Comparison of ENCODE assay signal across 9 mouse cellular contexts in the genomic region with DNA sequence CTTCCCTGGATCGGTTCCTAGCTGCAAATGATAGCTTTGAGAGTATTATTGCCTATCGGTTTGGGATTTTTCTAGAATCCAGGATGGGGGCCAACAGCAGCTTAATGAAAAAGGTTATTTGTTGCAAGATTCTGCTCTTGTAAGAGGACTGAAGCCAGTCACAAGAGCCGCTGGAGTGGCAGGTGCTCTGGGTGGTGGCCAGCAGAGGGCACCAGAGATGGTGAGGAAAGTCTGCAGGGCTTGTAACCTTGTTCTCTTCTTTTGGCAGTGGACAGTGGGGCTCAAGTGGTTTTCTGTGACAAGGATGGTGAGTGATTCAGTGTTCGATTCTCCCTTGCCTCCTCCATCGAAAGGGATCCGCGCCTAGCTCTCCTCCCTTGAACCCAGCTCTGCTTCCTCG. TPM values are rescaled to one million over a fixed set of nuclear protein-coding genes. Genes with fewer than 3 reads are reported as not detected.
DNase-seq lines count a peak whose midpoint lies in the region; ATAC-seq lines count a peak whose summit lies in the region.
"Had no signal": no experiment of that assay in that cellular context is flagged by ENCODE, and none has a peak within 500 bp of the region (broad histone marks: within the 10 kb centered on the region; RNA-seq: fewer than 3 reads in every experiment).

No protein-coding gene starts in this region.

- H3K27ac ChIP-seq in hindbrain, embryonic 10.5 days, result no peak overlapping the region
- no peak overlapping the region for H3K27ac ChIP-seq in hindbrain, embryonic 13.5 days
- H3K27ac ChIP-seq in embryonic facial prominence, embryonic 14.5 days (replicated peaks; ENCODE audit: low read depth, low read length), result no peak overlapping the region
- H3K27ac ChIP-seq: macrophage had no signal

- no peak overlapping the region for H3K4me2 ChIP-seq in hindbrain, embryonic 13.5 days
- no peak overlapping the region for H3K4me2 ChIP-seq in embryonic facial prominence, embryonic 14.5 days (ENCODE audit: low read depth, low read length)

- no peaks in the 10 kb centered on the region for H3K36me3 ChIP-seq in hindbrain, embryonic 10.5 days
- no peaks in the 10 kb centered on the region for H3K36me3 ChIP-seq in hindbrain, embryonic 13.5 days
- H3K36me3 ChIP-seq in embryonic facial prominence, embryonic 14.5 days (ENCODE audit: control insufficient read depth, insufficient read depth, low read length), result no peaks in the 10 kb centered on the region

- no peaks in the 10 kb centered on the region for H3K27me3 ChIP-seq in hindbrain, embryonic 10.5 days (ENCODE audit: insufficient read depth, poor library complexity, severe bottlenecking)
- no peaks in the 10 kb centered on the region for H3K27me3 ChIP-seq in hindbrain, embryonic 13.5 days
- no peaks in the 10 kb centered on the region for H3K27me3 ChIP-seq in embryonic facial prominence, embryonic 14.5 days (replicated peaks; ENCODE audit: control insufficient read depth, insufficient read depth, low read length)

- DNase-seq in hindbrain, embryonic 10.5 days (ENCODE audit: low spot score), result peak; percentile 84
- peak; percentile 89 to 92 for DNase-seq in adrenal gland, postnatal 36 days
- peak; percentile 72 for DNase-seq in embryonic facial prominence, embryonic 14.5 days (ENCODE audit: low spot score)
- peak; percentile 90 for DNase-seq in heart, postnatal 4 days
- DNase-seq in layer of hippocampus, postnatal 36 days, result peak; percentile 68 to 71
- DNase-seq in mesoderm, embryonic 11.5 days (ENCODE audit: low read depth, low spot score), result peak; percentile 74
- peak; percentile 81 to 92 for DNase-seq in spleen, postnatal 4 days (ENCODE audit: low spot score in 2 of 2)

- H3K9ac ChIP-seq in hindbrain, embryonic 13.5 days, result no peak overlapping the region
- no peak overlapping the region; the same call in 1 of the 2 replicates for H3K9ac ChIP-seq in embryonic facial prominence, embryonic 14.5 days (ENCODE audit: low read depth, low read length)

- H3K4me1 ChIP-seq in hindbrain, embryonic 10.5 days (replicated peaks), result peaks cover 22% of the 10 kb centered on the region
- H3K4me1 ChIP-seq in hindbrain, embryonic 13.5 days (replicated peaks), result no peaks in the 10 kb centered on the region
- H3K4me1 ChIP-seq in embryonic facial prominence, embryonic 14.5 days (ENCODE audit: control insufficient read depth, insufficient read depth, low read length), result no peaks in the 10 kb centered on the region

- H3K4me3 ChIP-seq in hindbrain, embryonic 10.5 days, result no peak overlapping the region
- no peak overlapping the region for H3K4me3 ChIP-seq in hindbrain, embryonic 13.5 days
- H3K4me3 ChIP-seq in embryonic facial prominence, embryonic 14.5 days (ENCODE audit: low read depth, low read length), result no peak overlapping the region

- no peak for ATAC-seq in hindbrain, embryonic 13.5 days (ENCODE audit: low FRiP score)
- ATAC-seq in embryonic facial prominence, embryonic 14.5 days (ENCODE audit: low read depth), result peak; percentile 41; the same call in 1 of the 2 replicates

- H3K9me3 ChIP-seq in hindbrain, embryonic 10.5 days, result no peaks in the 10 kb centered on the region
- H3K9me3 ChIP-seq in hindbrain, embryonic 13.5 days, result no peaks in the 10 kb centered on the region
- no peaks in the 10 kb centered on the region for H3K9me3 ChIP-seq in embryonic facial prominence, embryonic 14.5 days (ENCODE audit: control insufficient read depth, low read length)

- 27% methylated on average over 8 of the region's 8 CpGs for WGBS in hindbrain, embryonic 10.5 days
- WGBS in hindbrain, embryonic 13.5 days, result 21% methylated on average over 8 of the region's 8 CpGs
- 26% methylated on average over 8 of the region's 8 CpGs for WGBS in embryonic facial prominence, embryonic 14.5 days

RNA-seq across cellular contexts. Expression of a gene that starts 1.1 kb away (rescaled TPM):
- 1.1 and 1.5 TPM in 2 replicates for polyA plus RNA-seq in hindbrain, embryonic 10.5 days (2016; fragmentation: Nextera tagmentation; extraction: Ambion mirVana)
- polyA plus RNA-seq in hindbrain, embryonic 13.5 days (2015; fragmentation: Nextera tagmentation; extraction: Ambion mirVana), result 0.25 and 0.45 TPM in 2 replicates
- total RNA-seq in adrenal gland, postnatal 36 days (2021), result 1 to 10 TPM in 1 of 2 experiments, under 1 TPM in 1; 0.56 to 1.2 TPM
- polyA plus RNA-seq in embryonic facial prominence, embryonic 14.5 days (2014; fragmentation: Nextera tagmentation; extraction: Ambion mirVana), result 0.77 and 1.0 TPM in 2 replicates
- under 1 TPM in 1 of 2 experiments, not detected in 1; 0.20 TPM for total RNA-seq in heart, postnatal 4 days (2021)
- under 1 TPM in 1 of 2 experiments, not detected in 1; 0.28 TPM for total RNA-seq in layer of hippocampus, postnatal 36 days (2021)

RNA-seq across cellular contexts. Expression of a gene that starts 14.2 kb away (rescaled TPM):
- polyA plus RNA-seq in hindbrain, embryonic 10.5 days (2016; fragmentation: Nextera tagmentation; extraction: Ambion mirVana), result 37.1 and 46.2 TPM in 2 replicates
- 19.8 and 20.8 TPM in 2 replicates for polyA plus RNA-seq in hindbrain, embryonic 13.5 days (2015; fragmentation: Nextera tagmentation; extraction: Ambion mirVana)
- total RNA-seq in adrenal gland, postnatal 36 days (2021), result 100 to 1,000 TPM; 165 to 289 TPM
- 50.1 and 51.0 TPM in 2 replicates for polyA plus RNA-seq in embryonic facial prominence, embryonic 14.5 days (2014; fragmentation: Nextera tagmentation; extraction: Ambion mirVana)
- 10 to 100 TPM; 56.1 to 64.7 TPM for total RNA-seq in heart, postnatal 4 days (2021)
- 10 to 100 TPM; 23.5 to 29.9 TPM for total RNA-seq in layer of hippocampus, postnatal 36 days (2021)

RNA-seq across cellular contexts. Expression of a gene that starts 29.7 kb away (rescaled TPM):
- 4.1 and 4.5 TPM in 2 replicates for polyA plus RNA-seq in hindbrain, embryonic 10.5 days (2016; fragmentation: Nextera tagmentation; extraction: Ambion mirVana)
- 2.4 and 4.3 TPM in 2 replicates for polyA plus RNA-seq in hindbrain, embryonic 13.5 days (2015; fragmentation: Nextera tagmentation; extraction: Ambion mirVana)
- total RNA-seq in adrenal gland, postnatal 36 days (2021), result 1 to 10 TPM; 3.5 to 4.2 TPM
- 6.8 and 7.3 TPM in 2 replicates for polyA plus RNA-seq in embryonic facial prominence, embryonic 14.5 days (2014; fragmentation: Nextera tagmentation; extraction: Ambion mirVana)
- 1 to 10 TPM; 3.6 to 4.0 TPM for total RNA-seq in heart, postnatal 4 days (2021)
- total RNA-seq in layer of hippocampus, postnatal 36 days (2021), result under 1 TPM; 0.77 to 0.86 TPM

RNA-seq across cellular contexts. Expression of a gene that starts 29.7 kb away (rescaled TPM):
- polyA plus RNA-seq in hindbrain, embryonic 10.5 days (2016; fragmentation: Nextera tagmentation; extraction: Ambion mirVana), result 18.6 and 20.2 TPM in 2 replicates
- 13.9 and 14.3 TPM in 2 replicates for polyA plus RNA-seq in hindbrain, embryonic 13.5 days (2015; fragmentation: Nextera tagmentation; extraction: Ambion mirVana)
- total RNA-seq in adrenal gland, postnatal 36 days (2021), result 10 to 100 TPM; 45.7 to 68.4 TPM
- 20.7 and 21.9 TPM in 2 replicates for polyA plus RNA-seq in embryonic facial prominence, embryonic 14.5 days (2014; fragmentation: Nextera tagmentation; extraction: Ambion mirVana)
- total RNA-seq in heart, postnatal 4 days (2021), result 10 to 100 TPM; 40.7 to 42.1 TPM
- total RNA-seq in layer of hippocampus, postnatal 36 days (2021), result 10 to 100 TPM; 17.4 to 20.0 TPM

RNA-seq across cellular contexts. Expression of a gene that starts 45.6 kb away (rescaled TPM):
- 110 and 115 TPM in 2 replicates for polyA plus RNA-seq in hindbrain, embryonic 10.5 days (2016; fragmentation: Nextera tagmentation; extraction: Ambion mirVana)
- polyA plus RNA-seq in hindbrain, embryonic 13.5 days (2015; fragmentation: Nextera tagmentation; extraction: Ambion mirVana), result 120 and 121 TPM in 2 replicates
- 100 to 1,000 TPM; 263 to 267 TPM for total RNA-seq in adrenal gland, postnatal 36 days (2021)
- polyA plus RNA-seq in embryonic facial prominence, embryonic 14.5 days (2014; fragmentation: Nextera tagmentation; extraction: Ambion mirVana), result 209 and 236 TPM in 2 replicates
- total RNA-seq in heart, postnatal 4 days (2021), result 100 to 1,000 TPM; 121 to 131 TPM
- total RNA-seq in layer of hippocampus, postnatal 36 days (2021), result 10 to 100 TPM; 94.0 to 98.0 TPM
